Mouse (Mus musculus) olfactory bulb, adult 2 months (tissue): ENCODE data around the gene Capn10.

Experiments
- CTCF ChIP-seq: fragments of 200-500 bp; IDR thresholded peaks from 2 replicates; pipeline ENCODE4 v1.5.1; 2012; ENCODE audit warnings: low read depth, mild to moderate bottlenecking, low read length, moderate library complexity; ENCODE audit not compliant: insufficient read depth
- POLR2A ChIP-seq: fragments of 200-500 bp; IDR thresholded peaks from 2 replicates; pipeline ENCODE4 v1.6.1; 2012; ENCODE audit warnings: mild to moderate bottlenecking, low read depth, low read length, moderate library complexity; ENCODE audit not compliant: insufficient read depth

DNA sequence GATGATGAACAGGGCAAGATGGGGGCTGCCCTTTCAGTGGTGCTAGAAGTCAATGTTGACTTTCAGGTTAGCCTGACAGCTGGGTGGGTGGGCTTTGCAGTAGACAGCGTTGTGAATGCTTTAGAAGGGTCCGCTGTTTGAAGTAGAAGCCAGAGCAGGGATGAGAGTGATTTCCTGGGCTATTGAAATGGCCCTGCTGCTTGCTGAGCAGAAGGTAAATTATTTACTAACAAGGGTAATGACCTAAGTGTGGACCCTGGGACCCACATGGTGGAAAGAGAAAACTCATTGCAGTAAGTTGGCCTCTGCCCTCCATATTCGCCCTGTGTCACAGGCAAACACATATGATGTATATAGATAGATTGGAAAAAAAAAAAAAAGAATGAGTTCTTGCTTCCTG lies 2.3 kb downstream of the Capn10 start:
- TF ChIP-seq CTCF (no peak), POLR2A (no peak)
